Mouse (Mus musculus) spleen, adult 12 weeks (tissue): ENCODE results near the gene Lrrn2.
"Not testable (repeated sequence)": the region's sequence is repeated elsewhere in the genome, so short reads cannot be mapped to it uniquely, and the experiment has no call there.

Experiments used
- DNase-seq: peaks from one replicate; pipeline ENCODE4 v3.0.0; 2022; ENCODE audit warnings: low spot score

Lrrn2 gene

DNA sequence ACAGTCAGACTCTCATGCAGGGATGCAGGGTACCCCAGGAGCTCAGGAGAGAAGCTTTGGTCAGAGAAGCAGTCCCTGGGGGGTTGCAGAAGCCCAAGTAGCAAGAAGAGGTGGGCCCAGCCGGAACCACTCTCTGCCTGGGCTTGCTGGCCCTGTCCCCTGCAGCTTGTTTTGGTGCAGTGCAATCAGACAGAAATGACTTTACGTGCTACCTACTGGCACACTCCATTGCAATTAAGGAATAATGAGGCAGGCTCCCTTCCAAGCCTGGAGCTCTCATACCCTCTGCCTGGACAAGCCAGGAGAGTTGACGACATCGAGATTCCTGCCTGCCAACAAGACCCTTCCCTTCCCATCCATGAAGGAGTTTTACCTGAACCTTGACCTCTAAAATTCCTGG, 50.2 kb downstream of the Lrrn2 start:
- DNase-seq: no peak

DNA sequence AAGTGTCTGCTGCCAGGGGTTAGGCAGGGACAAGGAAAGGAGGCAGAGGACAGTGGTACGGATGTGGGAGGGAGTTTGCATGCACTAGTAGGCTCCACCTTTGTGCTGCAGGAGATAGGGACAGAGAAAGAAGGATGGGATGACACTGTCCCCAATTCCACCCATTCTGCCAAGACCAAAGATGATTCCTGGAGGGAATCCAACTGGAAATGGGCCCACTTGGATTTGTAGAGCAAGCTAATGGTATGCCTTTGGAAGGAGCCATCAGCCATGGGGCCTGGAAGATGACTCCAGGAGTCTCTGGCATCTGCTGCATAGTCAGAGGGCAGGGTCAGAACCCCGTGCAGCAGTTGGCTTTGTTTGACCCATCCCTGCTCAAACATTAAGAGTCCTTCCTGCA, 52.3 kb downstream of the Lrrn2 start:
- DNase-seq: no peak

DNA sequence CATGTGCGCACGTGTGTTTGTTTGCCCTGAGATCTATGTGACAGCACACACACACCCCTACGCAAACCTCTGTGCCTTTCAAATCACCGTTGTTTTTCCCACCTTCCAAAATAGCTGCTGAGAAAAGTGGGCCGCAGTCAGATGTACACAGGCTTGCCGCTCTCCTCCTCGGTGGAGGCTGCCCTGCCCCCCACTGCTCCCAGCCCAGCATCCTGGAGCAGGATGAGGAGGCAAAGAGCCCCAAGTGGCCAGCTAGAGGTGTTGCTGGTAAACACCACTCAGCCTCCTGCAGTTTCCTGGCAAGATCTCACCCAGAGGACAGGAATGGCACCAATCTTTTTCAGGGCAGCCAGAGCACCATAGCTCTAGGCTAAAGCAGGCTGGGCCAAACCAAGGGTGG, 54.8 kb downstream of the Lrrn2 start:
- no peak for DNase-seq

DNA sequence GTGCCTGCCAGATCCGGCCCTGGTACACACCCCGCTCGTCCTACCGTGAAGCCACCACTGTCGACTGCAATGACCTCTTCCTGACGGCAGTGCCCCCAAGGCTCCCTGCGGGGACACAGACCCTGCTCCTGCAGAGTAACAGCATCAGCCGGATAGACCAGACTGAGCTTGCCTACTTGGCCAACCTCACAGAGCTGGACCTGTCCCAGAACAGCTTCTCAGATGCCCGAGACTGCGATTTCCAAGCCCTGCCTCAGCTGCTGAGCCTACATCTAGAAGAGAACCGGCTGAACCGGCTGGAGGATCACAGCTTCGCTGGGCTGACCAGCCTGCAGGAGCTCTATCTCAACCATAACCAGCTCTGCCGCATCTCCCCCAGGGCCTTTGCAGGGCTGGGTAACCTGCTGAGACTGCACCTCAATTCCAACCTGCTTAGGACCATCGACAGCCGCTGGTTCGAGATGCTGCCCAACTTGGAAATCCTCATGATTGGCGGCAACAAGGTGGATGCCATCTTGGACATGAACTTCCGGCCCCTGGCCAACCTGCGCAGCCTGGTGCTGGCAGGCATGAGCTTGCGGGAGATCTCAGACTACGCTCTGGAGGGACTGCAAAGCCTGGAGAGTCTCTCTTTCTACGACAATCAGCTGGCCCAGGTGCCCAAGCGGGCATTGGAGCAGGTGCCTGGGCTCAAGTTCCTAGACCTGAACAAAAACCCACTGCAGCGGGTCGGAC, 57.4 kb downstream of the Lrrn2 start:
- DNase-seq: no peak

DNA sequence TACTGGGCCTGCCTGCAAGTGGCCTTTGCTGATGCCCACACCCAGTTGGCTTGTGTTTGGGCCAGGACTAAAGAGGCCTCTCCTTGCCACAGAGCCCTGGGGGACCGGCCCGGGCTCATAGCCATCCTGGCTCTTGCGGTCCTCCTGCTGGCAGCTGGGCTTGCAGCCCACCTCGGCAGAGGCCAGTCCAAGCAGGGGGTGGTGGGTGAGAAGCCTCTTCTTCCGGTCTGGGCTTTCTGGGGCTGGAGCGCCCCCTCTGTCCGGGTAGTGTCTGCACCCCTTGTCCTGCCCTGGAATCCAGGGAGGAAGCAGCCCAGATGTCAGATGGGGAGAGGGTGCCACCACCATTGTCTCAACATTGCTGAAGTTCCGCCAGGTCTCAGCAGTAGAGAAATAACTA, 58.9 kb downstream of the Lrrn2 start:
- no peak for DNase-seq

DNA sequence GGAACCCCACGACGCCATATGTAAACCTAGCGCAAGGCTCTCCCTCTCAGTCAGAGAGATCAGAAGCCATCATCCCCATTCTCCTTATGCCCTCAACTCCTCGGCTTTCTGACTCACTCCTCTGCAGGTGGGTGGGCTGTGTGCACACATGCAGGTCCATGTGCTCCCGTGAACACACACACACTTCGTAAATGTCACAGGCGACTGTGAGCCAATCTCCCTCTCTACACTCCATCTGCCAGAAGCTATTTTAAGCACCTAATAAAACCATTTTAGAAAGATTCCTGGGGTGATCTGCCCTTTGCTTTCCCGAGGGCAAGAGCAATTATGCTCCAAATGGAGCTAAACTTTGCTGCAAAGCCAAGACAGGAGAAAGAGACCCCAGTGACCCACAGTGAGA, 65.8 kb downstream of the Lrrn2 start:
- DNase-seq: no peak

DNA sequence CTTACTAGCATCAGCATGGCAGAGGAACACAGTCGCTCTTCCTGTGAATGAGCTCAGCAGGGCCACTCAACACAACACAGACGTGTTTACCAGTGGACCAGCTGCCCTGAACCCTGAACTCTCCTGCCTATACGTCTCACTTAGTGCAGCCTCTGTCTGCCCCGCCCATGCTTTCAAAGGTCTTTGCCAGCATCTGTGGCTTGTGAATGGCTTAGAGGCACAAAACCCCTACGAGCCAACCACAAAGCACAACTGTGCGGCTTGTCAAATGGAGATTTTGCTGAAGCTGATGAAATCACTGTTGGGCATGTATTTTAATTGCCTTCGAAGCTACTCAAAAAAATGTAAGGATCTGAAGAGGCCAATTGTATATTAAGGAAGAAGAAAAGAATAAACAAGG, 67.7 kb downstream of the Lrrn2 start:
- DNase-seq: no peak

DNA sequence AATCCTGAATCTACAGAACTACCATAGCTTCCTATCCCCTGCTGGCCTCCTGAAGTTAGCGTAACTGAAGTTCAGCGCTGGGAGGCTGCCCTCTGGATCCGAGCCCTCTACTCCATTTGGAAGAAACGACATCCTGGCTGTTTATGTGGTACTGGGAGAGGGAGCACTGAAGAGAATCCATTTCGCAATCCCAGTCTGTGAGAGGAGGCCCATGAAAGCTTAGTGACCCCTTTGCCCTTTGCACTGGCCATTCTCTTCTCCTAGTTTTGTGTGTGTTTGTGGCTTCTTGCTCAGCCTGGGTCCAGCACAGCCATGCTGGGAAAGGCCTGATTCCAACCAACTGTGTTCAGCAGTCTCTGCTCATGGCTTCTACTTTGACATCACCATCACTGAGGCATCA, 76.7 kb downstream of the Lrrn2 start:
- DNase-seq: no peak

DNA sequence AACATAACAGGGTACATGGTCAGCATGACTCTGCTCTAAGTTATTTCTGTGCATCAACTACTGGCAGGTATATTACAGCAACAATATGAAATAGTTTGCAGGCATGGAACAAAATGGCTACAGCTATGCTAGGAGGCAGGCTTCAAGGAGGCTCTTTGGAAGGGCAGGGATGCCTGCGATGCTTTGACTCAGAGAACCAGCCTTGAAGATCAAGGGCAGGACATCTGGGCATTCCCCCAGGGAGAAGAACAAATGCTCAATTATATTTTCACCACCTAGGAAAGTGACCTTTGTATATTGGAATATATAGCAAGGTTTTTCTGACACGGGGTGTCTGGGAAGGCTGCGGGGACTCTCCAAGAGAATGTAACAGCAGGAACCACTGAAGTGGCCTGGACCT, 81.7 kb downstream of the Lrrn2 start:
- no peak for DNase-seq

DNA sequence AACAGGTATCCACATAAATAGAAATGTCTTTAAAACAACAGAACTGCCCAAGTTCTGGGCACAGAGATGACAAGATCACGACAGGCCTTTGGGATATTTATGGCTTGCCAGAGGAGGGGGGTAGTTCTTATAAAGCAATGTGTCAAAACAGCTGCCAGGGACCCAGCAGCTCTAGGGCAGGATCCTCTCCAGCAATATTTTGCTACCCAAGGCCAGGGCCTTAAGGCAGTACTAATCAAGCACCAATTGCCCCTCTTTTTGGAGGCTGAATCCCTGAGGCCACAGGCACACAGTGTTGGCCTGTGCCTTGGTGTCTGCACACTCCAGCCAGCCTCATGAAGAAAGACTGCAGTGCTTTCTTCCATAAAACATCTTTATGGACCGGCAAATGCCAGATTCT, 84.0 kb downstream of the Lrrn2 start:
- no peak for DNase-seq

DNA sequence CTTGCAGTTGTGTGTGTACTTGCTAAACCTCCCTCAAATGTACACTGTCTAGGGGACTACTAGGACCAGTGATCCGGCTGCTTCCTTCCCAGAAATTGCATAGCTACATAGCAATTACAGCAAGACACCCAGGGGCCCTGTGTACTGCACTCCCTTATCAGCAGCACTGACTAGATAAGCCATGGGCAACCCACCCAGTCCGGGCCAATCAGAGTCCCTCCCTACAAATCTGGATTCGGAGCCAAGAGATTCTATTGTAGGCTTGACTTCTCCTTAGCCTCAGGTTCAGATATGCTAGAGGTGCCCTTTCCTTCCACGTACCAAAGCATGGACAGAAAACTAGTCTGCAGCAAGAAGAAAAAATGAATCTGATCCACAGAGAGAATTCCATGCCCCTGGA, 84.6 kb downstream of the Lrrn2 start:
- DNase-seq: no peak

DNA sequence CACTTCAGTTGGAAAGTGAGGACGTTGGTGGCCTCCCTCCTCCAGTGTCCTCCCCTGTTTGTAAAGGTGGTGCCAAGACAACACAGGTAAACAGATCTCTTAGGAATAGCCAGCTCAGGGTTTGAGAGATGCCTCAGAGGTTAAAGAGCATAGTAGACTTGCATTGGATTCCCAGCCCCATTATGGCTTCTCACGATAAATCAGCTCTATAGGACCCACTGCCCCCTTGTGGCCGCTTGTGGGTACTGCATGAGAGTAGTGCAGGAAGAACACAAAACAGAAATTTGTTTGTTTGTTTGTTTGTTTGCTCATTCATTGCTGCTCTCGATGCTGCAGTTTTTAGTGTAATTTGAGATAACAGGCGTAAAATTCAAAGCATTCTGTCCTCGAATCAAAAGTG, 88.6 kb downstream of the Lrrn2 start:
- peak; percentile 39 for DNase-seq

DNA sequence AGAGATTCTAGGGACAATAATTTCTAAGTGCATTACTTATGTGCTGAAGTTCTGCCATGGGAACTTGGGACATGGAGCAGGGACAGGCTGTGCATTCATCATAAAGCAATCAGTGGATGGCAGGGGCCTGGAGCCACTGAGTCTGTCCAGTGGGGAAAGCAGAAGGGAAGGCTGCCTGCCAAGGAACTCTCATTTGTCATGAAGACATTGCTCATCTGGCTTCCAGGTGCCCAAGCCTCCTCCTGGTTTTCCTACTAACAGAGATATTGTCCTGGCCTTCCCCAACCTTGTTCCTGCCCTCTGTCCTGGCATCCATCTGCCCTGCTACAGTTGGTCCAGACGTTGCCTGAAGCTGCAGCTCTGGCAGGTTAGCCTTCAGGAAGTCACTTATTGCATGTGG, 97.3 kb downstream of the Lrrn2 start:
- DNase-seq: no peak

DNA sequence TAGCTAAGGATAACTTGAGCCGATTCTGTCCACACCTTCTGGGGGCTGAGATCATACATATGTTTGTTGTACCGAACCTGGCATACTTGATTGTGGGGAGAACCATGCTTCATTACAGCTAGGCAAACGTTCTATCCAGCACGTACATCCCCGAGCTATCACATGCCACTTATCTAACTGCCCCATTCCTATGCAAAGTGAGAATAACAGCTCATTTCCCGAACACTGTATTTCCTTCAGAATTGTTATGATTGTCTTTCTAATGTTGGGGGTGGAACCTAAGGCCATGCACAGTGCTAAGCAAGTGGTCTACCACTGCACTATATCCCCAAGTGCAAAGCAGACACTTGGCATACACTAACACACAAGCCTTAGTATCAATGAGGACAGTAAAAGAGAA, 101.2 kb downstream of the Lrrn2 start:
- no peak for DNase-seq

DNA sequence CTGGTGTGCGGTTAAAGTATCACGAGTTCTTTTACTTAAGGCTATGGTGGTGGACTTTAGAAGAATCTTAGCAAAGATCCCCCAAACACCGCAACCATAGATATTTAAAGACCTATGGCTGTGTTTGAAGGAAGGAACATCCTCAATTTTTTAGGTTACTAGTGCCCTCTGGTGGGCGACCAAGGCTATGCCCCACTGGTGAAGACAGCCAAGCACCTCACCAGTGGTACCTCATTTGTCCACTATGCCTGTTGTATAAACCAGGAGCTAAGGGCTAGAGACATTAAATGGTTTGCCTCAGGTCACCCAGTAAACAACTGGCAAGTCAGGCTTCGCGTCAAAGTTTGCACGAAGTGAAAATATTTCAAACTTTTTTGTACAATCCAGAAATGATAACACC, 102.7 kb downstream of the Lrrn2 start:
- DNase-seq: peak; percentile 14

DNA sequence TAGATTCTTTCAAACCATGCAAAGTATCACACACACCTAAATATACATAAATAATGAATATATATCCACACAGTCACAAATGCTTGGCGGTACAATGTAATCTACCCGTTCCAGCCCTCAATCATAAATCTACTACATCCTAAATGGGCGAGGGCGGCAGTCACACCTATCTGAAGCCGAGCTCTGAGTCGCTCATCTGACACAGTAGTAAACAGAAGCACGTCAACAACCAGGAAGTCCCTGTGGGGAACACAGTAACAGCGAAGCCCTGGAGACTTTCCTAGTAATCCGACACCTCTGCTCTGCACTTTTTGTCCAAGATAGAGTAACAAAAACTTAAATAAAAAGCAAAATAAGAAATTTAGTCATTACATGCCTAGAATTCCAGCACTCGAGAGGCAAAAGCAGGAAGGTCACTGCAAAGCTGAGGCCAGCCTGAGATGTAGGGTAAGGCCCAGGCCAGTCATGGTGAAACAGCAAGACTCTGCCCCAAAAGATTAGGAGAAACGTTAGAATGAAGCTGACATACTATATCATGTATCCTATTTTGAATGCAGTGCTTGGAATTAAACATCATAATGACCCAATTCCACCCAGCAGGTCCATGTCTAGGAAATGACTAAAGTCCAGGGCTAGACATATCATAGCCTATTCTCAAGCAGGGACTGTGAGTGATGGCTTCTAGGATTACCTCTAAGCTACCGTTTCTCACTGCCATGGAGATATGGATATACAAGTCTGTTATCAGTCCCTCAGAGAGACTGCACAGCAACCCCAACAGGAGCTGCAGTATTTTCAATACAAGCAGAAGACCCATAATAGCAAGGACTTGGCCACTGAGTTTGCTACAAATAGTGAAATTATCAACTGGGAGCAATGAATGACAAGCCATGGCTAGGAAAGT, 108.7 kb downstream of the Lrrn2 start:
- not testable (repeated sequence) for DNase-seq
